In genomic region chr13:24936772-24937107, GRCm38 (mm10) we compare ENCODE assay signal across 8 mouse cellular contexts. TPM values are rescaled to one million over a fixed set of nuclear protein-coding genes. Genes with fewer than 3 reads are reported as not detected.
DNase-seq lines count a peak whose midpoint lies in the region; ATAC-seq and TF ChIP-seq lines count a peak whose summit lies in the region.

No protein-coding gene starts in this region.

- H3K4me3 ChIP-seq in left cerebral cortex, adult 2 months = peak overlapping the region; percentile 78
- H3K4me3 ChIP-seq in embryonic facial prominence, embryonic 14.5 days (ENCODE audit: low read depth, low read length) = peak overlapping the region; percentile 79
- H3K4me3 ChIP-seq in intestine, embryonic 15.5 days (replicated peaks) = peak overlapping the region; percentile 83
- peak overlapping the region; percentile 84 for H3K4me3 ChIP-seq in neural tube, embryonic 12.5 days

- ATAC-seq in embryonic facial prominence, embryonic 14.5 days (ENCODE audit: low read depth) = no peak; the same call in none of the 2 replicates
- ATAC-seq in intestine, embryonic 15.5 days = no peak
- ATAC-seq in neural tube, embryonic 12.5 days (ENCODE audit: low FRiP score, low read depth) = peak; percentile 43

- WGBS in embryonic facial prominence, embryonic 14.5 days = 44% methylated on average over 5 of the region's 5 CpGs
- WGBS in intestine, embryonic 15.5 days = 33% methylated on average over 5 of the region's 5 CpGs
- 59% methylated on average over 5 of the region's 5 CpGs for WGBS in neural tube, embryonic 12.5 days

- no peak for DNase-seq in left cerebral cortex, adult 2 months (ENCODE audit: extremely low spot score in 1 of 2, low spot score in 2 of 2)
- DNase-seq in left cerebral cortex, adult 9 months (ENCODE audit: low spot score in 2 of 2) = no peak
- DNase-seq in embryonic facial prominence, embryonic 14.5 days (ENCODE audit: low spot score) = no peak
- no peak for DNase-seq in adrenal gland, adult (ENCODE audit: inconsistent age in 2 of 2, low spot score in 1 of 2)
- no peak for DNase-seq in natural killer cell, adult 2 months (ENCODE audit: low spot score in 2 of 2)
- no peak for DNase-seq in spleen, postnatal 4 days (ENCODE audit: low spot score in 2 of 2)

- peak overlapping the region; percentile 62 for H3K4me2 ChIP-seq in embryonic facial prominence, embryonic 14.5 days (ENCODE audit: low read depth, low read length)
- peak overlapping the region; percentile 81 for H3K4me2 ChIP-seq in intestine, embryonic 15.5 days (replicated peaks)
- H3K4me2 ChIP-seq in neural tube, embryonic 12.5 days (replicated peaks) = peak overlapping the region; percentile 91

- no peaks in the 10 kb centered on the region for H3K27me3 ChIP-seq in embryonic facial prominence, embryonic 14.5 days (replicated peaks; ENCODE audit: control insufficient read depth, insufficient read depth, low read length)
- H3K27me3 ChIP-seq in intestine, embryonic 15.5 days (replicated peaks) = no peaks in the 10 kb centered on the region
- no peaks in the 10 kb centered on the region for H3K27me3 ChIP-seq in neural tube, embryonic 12.5 days (replicated peaks)

- H3K4me1 ChIP-seq in embryonic facial prominence, embryonic 14.5 days (ENCODE audit: control insufficient read depth, insufficient read depth, low read length) = peaks cover 6% of the 10 kb centered on the region; the same call in 1 of the 2 replicates
- no peaks in the 10 kb centered on the region for H3K4me1 ChIP-seq in intestine, embryonic 15.5 days (replicated peaks)
- peaks cover 6% of the 10 kb centered on the region; the same call in 1 of the 2 replicates for H3K4me1 ChIP-seq in neural tube, embryonic 12.5 days

- no peak for TF ChIP-seq CTCF in left cerebral cortex, adult 2 months (IDR thresholded peaks at IDR 0.05)

- peak overlapping the region; percentile 94 for H3K9ac ChIP-seq in embryonic facial prominence, embryonic 14.5 days (ENCODE audit: low read depth, low read length)
- peak overlapping the region; percentile 91 for H3K9ac ChIP-seq in intestine, embryonic 15.5 days
- peak overlapping the region; percentile 83 for H3K9ac ChIP-seq in neural tube, embryonic 12.5 days

- intact Hi-C loops in left cerebral cortex, adult 2 months (cut with DNase I) = loop anchor here (5.0 kb wide), 1 partner anchor 181 kb away; no protein-coding TSS in a partner anchor

- 0 out of 2 replicates have a peak, but pooled peaks cover 4% of the 10 kb centered on the region for H3K36me3 ChIP-seq in embryonic facial prominence, embryonic 14.5 days (ENCODE audit: control insufficient read depth, insufficient read depth, low read length)
- no peaks in the 10 kb centered on the region for H3K36me3 ChIP-seq in intestine, embryonic 15.5 days
- no peaks in the 10 kb centered on the region for H3K36me3 ChIP-seq in neural tube, embryonic 12.5 days

- H3K27ac ChIP-seq in left cerebral cortex, adult 2 months = peak overlapping the region; percentile 94; the same call in 1 of the 2 replicates
- no peak overlapping the region for H3K27ac ChIP-seq in embryonic facial prominence, embryonic 14.5 days (replicated peaks; ENCODE audit: low read depth, low read length)
- H3K27ac ChIP-seq in intestine, embryonic 15.5 days = peak overlapping the region; percentile 93; the same call in 1 of the 2 replicates
- H3K27ac ChIP-seq in neural tube, embryonic 12.5 days = no peak overlapping the region

- H3K9me3 ChIP-seq in embryonic facial prominence, embryonic 14.5 days (ENCODE audit: control insufficient read depth, low read length) = no peaks in the 10 kb centered on the region
- no peaks in the 10 kb centered on the region for H3K9me3 ChIP-seq in intestine, embryonic 15.5 days
- no peaks in the 10 kb centered on the region for H3K9me3 ChIP-seq in neural tube, embryonic 12.5 days

RNA-seq across cellular contexts. Expression of gene Aldh5a1, which starts 0.7 kb away (rescaled TPM):
- 10 to 100 TPM; 56.5 to 56.8 TPM for total RNA-seq in left cerebral cortex, adult 2 months (2021)
- polyA plus RNA-seq in embryonic facial prominence, embryonic 14.5 days (2014; fragmentation: Nextera tagmentation; extraction: Ambion mirVana) = 4.3 and 5.6 TPM in 2 replicates
- 9.6 and 10.3 TPM in 2 replicates for polyA plus RNA-seq in intestine, embryonic 15.5 days (2015; fragmentation: Nextera tagmentation; extraction: Ambion mirVana)
- polyA plus RNA-seq in neural tube, embryonic 12.5 days (2016; fragmentation: Nextera tagmentation; extraction: Ambion mirVana) = 8.0 and 9.1 TPM in 2 replicates

RNA-seq across cellular contexts. Expression of gene Gpld1, which starts 6.2 kb away (rescaled TPM):
- 10 to 100 TPM; 19.2 to 19.8 TPM for total RNA-seq in left cerebral cortex, adult 2 months (2021)
- polyA plus RNA-seq in embryonic facial prominence, embryonic 14.5 days (2014; fragmentation: Nextera tagmentation; extraction: Ambion mirVana) = 1.7 and 2.2 TPM in 2 replicates
- 2.0 and 3.1 TPM in 2 replicates for polyA plus RNA-seq in intestine, embryonic 15.5 days (2015; fragmentation: Nextera tagmentation; extraction: Ambion mirVana)
- 0.76 and 0.87 TPM in 2 replicates for polyA plus RNA-seq in neural tube, embryonic 12.5 days (2016; fragmentation: Nextera tagmentation; extraction: Ambion mirVana)

Comparison
In these comparisons a context has a peak if more than half of its experiments do, and no peak if none do; other contexts are left out.
1. H3K27ac ChIP-seq: peak in left cerebral cortex, adult 2 months (single experiment) and intestine, embryonic 15.5 days (single experiment); none in embryonic facial prominence, embryonic 14.5 days (single experiment) and neural tube, embryonic 12.5 days (single experiment).
2. Peak in every context shown above with its lines, with median percentiles within 50 percentile points of each other: H3K4me3 ChIP-seq, H3K4me2 ChIP-seq and H3K9ac ChIP-seq.